Mouse (Mus musculus): ENCODE results near the gene Nkx2-3.

Nkx2-3 gene

GRCm38 (mm10) chr19:43605666-43606551 is 6.2 kb upstream of the Nkx2-3 start:
- in situ Hi-C loops (cut with MboI, MseI): no loop called here

GRCm38 (mm10) chr19:43606552-43607530 is 5.3 kb upstream of the Nkx2-3 start:
- in situ Hi-C loops (cut with MboI, MseI): no loop called here

DNA sequence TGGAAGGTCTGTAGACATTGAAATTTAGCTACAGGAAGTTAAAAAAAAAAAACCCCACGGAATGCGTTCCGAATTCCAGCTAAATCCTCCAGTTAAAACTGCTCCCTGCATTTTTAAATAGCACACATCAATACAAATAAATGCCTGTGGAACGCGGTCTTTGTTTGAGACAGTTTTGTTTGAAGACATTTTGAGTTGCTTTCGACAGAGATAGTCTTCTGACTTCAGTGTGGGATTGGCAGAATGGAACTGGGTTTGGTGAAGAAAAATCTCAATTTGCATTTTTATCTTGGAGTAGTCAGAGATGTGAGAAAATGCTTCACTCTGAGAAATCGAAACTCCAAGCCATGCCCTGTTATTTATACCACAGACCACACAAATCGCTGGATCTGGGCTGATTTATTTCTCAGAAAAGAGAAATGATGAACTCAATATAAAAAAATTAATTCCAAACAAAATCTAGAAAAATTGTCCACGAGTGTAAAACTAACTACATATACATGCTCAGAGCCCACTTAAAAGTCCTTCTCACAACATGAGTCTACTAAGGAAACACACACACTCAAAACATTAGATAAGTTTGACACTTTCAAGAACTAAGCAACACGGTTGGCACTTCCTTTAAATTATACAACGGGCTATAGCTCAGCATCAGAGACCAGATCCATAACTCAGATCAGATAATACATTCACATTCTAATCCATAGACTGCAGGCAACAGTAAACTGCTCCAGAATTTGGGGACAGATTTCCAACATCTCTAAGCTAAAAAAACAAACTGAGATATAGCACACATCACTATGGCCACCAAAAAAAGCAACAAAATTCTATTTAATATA is 4.1 kb upstream of the Nkx2-3 start:
- in situ Hi-C loops (cut with MboI, MseI): no loop called here

DNA sequence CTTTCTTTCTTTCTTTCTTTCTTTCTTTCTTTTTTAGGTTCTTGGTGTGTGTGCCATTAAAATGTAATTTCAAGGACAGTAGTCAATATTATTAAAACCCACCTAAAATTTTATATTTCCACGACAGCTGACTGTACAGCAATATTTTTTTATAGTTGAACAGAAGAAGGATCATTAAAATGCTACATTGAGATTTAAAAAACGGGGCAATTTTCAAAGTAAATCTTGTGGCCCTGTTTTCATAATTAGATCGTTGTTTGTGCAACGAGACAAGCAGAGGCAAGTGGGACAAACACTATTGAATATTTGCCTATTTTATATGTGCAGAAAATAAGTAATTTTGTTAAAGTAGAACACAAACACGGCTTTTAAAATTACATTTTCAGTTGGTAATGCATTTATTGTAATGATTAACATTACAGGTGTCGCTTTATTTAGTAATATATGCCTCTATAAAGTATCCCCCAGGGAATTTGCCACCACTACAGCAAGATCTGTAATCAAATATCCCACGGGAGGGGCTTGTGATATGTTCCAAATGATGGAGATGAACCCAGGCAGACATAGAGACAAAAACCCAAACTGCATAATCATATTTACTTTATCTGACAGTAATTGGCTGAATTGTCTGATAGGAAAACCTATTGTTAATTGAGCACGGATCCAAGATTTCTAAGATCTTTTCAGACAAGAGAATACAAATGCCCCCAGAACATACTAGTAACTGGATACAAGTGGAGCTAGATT is 3.2 kb upstream of the Nkx2-3 start:
- in situ Hi-C loops (cut with MboI, MseI): no loop called here

DNA sequence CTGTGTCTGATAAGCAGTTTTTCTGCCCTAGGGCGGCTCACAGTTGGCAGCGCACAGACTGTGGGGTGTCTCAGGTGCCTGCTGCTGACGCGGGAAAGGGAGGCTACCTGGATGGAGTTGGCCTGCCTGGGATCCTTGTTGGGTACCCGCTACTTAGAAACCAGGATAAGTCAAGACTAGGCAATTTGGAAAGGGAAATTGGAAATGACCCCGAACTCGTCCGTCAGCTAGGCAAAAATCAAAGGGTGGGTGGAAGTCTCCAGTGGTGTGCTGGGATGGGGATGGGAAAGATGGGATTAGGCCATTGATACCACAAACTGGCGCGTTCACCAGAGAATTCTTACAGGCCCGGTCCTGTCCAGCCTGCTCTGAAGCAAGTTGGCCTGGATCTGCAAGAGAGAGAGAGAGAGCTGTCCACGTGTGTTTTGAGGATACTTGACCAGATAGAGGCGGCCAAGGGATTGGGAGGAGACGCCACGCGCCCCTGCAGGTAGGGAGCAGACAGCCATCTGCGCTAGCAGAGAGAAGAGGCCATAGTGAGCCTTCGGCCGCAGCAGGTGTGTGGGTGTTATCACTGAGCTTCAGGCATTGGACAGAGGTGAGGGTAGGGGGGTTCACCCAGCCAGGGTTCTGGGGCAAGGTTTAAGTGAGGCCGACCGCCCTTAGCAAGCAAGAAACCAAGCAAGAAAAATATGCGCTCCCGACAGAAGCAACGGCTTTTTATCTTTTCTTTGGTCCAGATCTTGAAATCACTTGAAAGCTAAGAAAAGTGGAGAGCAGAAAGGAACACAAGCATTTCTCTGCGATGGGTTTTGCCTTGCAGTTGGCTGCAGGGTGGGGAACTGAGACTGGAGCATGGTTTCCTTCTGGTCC is 2.4 kb upstream of the Nkx2-3 start:
- in situ Hi-C loops (cut with MboI, MseI): no loop called here

- in situ Hi-C loops (cut with MboI, MseI): no loop called here
Observed at GRCm38 (mm10) chr19:43610341-43610848, 1.7 kb upstream of the Nkx2-3 start.

- in situ Hi-C loops (cut with MboI, MseI): no loop called here
Observed at GRCm38 (mm10) chr19:43611110-43611509, 1.0 kb upstream of the Nkx2-3 start.

- in situ Hi-C loops (cut with MboI, MseI): no loop called here
Observed at GRCm38 (mm10) chr19:43611561-43611960, 564 bp upstream of the Nkx2-3 start.

DNA sequence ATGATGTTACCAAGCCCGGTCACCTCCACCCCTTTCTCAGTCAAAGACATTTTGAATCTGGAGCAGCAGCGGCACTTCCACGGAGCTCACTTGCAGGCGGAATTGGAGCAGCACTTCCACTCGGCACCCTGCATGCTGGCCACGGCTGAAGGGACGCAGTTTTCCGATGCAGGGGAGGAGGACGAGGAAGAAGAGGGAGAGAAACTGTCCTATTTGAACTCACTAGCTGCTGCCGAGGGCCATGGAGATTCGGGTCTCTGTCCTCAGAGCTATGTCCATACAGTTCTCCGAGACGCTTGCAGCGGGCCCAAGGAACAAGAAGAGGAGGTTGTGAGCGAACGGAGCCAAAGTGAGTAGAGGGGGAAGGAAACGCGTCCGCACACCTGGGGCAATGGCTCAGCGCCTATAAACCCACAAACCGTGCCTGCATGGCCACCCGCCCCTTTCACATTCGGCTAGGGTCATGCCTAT is 411 bp downstream of the Nkx2-3 start:
- in situ Hi-C loops (cut with MboI, MseI): no loop called here

GRCm38 (mm10) chr19:43613293-43614130 is 1.4 kb downstream of the Nkx2-3 start:
- in situ Hi-C loops (cut with MboI, MseI): no loop called here

DNA sequence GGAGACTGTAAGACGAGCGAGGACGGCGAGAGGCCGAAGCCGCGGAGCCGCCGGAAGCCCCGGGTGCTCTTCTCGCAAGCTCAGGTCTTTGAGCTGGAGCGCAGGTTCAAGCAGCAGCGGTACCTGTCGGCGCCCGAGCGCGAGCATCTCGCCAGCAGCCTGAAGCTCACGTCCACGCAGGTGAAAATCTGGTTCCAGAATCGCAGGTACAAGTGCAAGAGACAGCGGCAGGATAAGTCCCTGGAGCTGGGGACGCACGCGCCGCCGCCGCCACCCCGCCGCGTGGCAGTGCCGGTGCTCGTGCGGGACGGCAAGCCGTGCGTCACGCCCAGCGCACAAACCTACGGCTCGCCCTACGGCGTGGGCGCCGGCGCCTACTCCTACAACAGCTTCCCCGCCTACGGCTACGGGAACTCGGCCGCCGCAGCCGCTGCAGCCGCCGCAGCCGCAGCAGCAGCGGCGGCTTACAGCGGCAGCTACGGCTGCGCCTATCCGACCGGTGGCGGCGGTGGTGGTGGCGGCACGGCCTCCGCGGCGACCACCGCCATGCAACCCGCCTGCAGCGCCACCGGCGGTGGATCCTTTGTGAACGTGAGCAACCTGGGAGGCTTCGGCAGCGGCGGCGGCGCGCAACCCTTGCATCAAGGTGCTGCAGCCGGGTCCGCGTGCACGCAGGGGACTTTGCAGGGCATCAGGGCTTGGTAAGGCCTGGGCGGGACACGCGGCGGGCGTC is 2.4 kb downstream of the Nkx2-3 start:
- in situ Hi-C loops (cut with MboI, MseI): no loop called here

DNA sequence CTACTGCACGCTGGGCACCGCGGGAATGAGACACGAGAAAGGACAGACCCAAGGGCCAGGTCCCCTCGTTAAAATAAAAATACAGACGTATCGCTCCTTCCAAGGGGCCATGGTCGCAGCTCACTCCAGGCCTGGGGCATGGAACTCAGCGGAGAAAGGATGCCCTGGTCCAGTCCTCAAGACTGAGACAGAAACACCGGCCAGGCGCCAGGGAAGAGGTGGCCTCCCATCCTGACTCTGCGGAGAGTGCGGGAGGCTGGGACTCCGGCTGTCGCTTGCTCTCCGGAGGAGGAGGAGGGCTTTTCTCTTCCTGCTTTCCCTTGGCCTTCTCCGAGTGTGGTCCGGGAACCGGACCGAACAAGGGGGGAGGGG is 2.9 kb downstream of the Nkx2-3 start:
- in situ Hi-C loops (cut with MboI, MseI): no loop called here

DNA sequence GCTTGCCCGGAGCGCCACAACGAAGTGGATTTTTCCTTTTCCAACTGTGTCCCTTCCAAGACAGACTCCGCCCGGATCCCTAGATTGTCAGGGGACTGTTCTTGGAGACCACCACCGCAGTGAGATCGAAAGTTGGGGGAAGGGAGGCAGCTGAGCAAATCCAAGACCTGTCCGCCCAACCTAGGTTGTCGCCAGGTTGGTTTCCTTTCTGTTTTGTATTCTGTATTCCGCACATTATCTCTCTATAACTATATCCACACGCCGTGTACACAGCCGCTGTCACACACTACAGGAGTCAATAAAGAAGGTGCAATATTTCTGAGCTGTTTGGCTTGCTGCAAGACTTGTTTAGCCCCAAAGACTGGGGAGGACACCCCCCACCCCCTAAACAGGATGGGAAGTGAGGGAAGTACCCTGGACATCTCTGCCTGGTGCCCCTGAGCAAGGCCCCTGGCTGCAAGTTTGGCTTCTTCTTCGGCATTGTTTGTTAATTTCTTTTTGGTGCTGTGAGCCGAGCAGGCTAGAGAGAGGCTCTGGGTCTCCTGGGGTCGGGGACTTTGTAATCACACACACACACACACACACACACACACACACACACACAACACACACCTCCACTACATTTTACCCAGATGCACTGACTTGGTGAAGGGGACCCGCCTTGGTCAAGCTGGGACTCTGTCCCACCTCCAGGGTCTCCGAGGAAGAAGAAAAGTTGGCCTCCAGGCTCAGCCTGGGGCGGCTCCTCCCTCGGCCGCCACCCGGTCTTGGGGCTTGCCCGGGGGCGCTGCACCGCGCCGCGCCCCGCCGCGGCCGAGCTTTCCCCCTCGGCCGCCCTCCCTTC is 3.7 kb downstream of the Nkx2-3 start:
- in situ Hi-C loops (cut with MboI, MseI): no loop called here

GRCm38 (mm10) chr19:43616415-43616861 is 4.3 kb downstream of the Nkx2-3 start:
- in situ Hi-C loops (cut with MboI, MseI): no loop called here

DNA sequence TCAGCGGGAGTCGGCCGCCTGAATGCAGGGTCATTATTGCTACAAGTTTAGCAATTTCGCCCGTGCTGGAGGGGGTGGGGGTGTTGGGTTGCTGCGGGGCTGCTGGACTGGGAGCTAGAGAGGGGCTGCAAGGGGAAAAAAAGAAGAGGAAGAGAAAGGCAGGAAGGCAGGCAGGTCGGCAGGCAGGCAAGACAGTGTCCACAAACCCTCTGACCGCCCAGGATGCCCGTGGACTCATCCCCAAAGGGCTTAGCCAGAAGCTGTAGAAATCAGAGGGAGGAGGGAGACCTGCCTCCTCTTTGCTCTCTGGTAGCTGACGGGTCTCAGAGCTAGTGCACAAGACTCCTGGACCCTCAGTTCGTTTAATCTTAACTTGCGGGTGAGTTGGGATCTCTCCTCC is 4.8 kb downstream of the Nkx2-3 start:
- in situ Hi-C loops (cut with MboI, MseI): no loop called here

DNA sequence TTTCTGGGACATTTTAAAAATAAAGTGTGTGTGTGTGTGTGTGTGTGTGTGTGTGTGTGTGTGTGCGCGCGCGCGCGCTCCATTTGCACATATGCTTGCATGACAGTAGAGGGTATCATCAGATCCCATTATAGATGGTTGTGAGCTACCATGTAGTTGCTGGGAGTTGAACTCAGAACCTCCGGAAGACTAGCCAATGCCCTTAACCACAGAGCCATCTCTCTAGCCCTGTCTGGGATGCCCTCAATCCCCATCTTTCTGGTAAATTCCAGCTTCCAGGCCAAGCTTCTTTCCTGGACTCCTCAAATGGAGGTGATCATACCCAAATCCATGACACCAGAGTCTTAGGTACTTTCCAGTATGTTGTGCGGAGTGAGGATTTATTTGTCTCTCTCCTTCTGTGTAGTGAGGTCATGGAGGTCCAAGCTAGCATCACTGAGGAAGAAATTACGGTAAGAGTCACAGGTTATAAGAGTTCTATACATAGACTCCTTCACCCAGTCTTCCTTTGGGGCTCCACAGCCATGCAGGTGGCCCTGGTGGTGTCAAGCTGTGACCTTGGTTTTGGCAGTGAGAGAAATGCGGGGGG is 5.7 kb downstream of the Nkx2-3 start:
- in situ Hi-C loops (cut with MboI, MseI): no loop called here

All from T-helper 17 cell (primary cell).